ENCODE assay signal across 19 mouse cellular contexts in genomic region chr9:56456426-56456825, GRCm38 (mm10). TPM values are rescaled to one million over a fixed set of nuclear protein-coding genes. Genes with fewer than 3 reads are reported as not detected.
DNase-seq lines count a peak whose midpoint lies in the region; TF ChIP-seq lines count a peak whose summit lies in the region.
"Had no signal": no experiment of that assay in that cellular context is flagged by ENCODE, and none has a peak within 500 bp of the region (broad histone marks: within the 10 kb centered on the region; RNA-seq: fewer than 3 reads in every experiment).

No protein-coding gene starts in this region.

- intact Hi-C loops in left cerebral cortex, adult 2 months (cut with DNase I) = no loop called here

- DNase-seq in adrenal gland, postnatal 14 days = peak; percentile 16
- DNase-seq in adrenal gland, adult 8-10 months = no peak
- peak; percentile 26 for DNase-seq in kidney, adult 9 months
- no peak for DNase-seq in kidney, adult 18-20 months
- peak; percentile 40 for DNase-seq in naive thymus-derived CD4-positive, alpha-beta T cell, adult 2 months (ENCODE audit: low read depth)
- peak; percentile 27 for DNase-seq in thymus, postnatal 25 days
- DNase-seq in left cerebral cortex, adult 2 months (ENCODE audit: extremely low spot score in 1 of 2, low spot score in 2 of 2) = no peak
- DNase-seq in embryo, embryonic 9.5 days (ENCODE audit: extremely low spot score) = no peak
- DNase-seq: cerebellum, adult 9-11 months; gastrocnemius, postnatal 25 days; left cerebral cortex, postnatal 4 days; lung, embryonic 14.5 days; lung, postnatal 36 days had no signal

- TF ChIP-seq CTCF in left cerebral cortex, adult 2 months (IDR thresholded peaks at IDR 0.05) = no peak

- no peak overlapping the region for H3K4me3 ChIP-seq in left cerebral cortex, adult 2 months
- H3K4me3 ChIP-seq: embryonic facial prominence, embryonic 12.5 days; erythroblast, embryonic 14.5 days; heart, embryonic 12.5 days; kidney, embryonic 15.5 days; liver, embryonic 12.5 days had no signal

- no peak overlapping the region for H3K27ac ChIP-seq in left cerebral cortex, adult 2 months
- H3K27ac ChIP-seq: embryonic facial prominence, embryonic 12.5 days; hindbrain, embryonic 14.5 days; kidney, embryonic 15.5 days; liver, embryonic 12.5 days had no signal

RNA-seq across cellular contexts. Expression of gene Hmg20a, which starts 38.0 kb away (rescaled TPM):
- 33.3 and 37.3 TPM in 2 replicates for total RNA-seq in adrenal gland, postnatal 14 days (2021)
- total RNA-seq in adrenal gland, adult 8-10 months (2022) = 10 to 100 TPM; 48.6 to 62.3 (median 54.7) TPM
- total RNA-seq in left cerebral cortex, adult 2 months (2021) = 10 to 100 TPM; 66.1 to 70.1 TPM

RNA-seq across cellular contexts. Expression of gene Peak1, which starts 38.6 kb away (rescaled TPM):
- total RNA-seq in adrenal gland, postnatal 14 days (2021) = 45.1 and 52.2 TPM in 2 replicates
- 10 to 100 TPM; 54.2 to 77.2 (median 64.8) TPM for total RNA-seq in adrenal gland, adult 8-10 months (2022)
- 10 to 100 TPM; 36.7 TPM for total RNA-seq in left cerebral cortex, adult 2 months (2021)

Comparison
In these comparisons a context has a peak if more than half of its experiments do, and no peak if none do; other contexts are left out.
1. DNase-seq: peak in adrenal gland, postnatal 14 days (single experiment), kidney, adult 9 months (single experiment), naive thymus-derived CD4-positive, alpha-beta T cell, adult 2 months (single experiment) and thymus, postnatal 25 days (single experiment); none in adrenal gland, adult 8-10 months (single experiment), kidney, adult 18-20 months (single experiment), left cerebral cortex, adult 2 months (0 of 2) and embryo, embryonic 9.5 days (single experiment).